Mouse (Mus musculus): Measurements from ENCODE around the gene Mt4. TPM values are rescaled to one million over a fixed set of nuclear protein-coding genes. Genes with fewer than 3 reads are reported as not detected.

Gene Mt4
- not detected in 2 replicates for polyA plus RNA-seq (2012; rRNA removed)

DNA sequence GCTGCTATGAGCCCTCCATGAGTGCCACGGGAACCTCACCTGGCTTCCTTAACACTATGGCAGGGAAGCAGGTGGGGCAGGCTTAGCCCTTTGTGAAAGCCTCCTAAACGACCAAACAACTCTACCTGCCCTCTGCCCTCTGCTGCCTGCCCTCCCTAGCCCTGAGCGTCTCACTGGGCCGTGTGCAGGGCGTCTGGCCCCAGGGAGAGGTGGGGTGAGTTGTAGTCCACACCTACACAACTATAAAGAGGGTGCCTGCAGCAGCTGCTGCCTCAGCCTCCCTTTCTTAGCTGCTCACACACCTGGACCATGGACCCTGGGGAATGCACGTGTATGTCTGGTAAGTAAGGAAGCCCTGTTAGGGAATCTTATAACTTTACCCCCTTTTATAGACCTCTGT lies at the start of gene Mt4:
Gene Mt4 (plus strand): TSS at position 265 of the 400 bp plus-strand sequence.
- no peak within 1 kb of the TSS for H3K27ac ChIP-seq (ENCODE audit: insufficient read depth, low read length)
- H3K36me3 ChIP-seq (ENCODE audit: control insufficient read depth, insufficient read depth, low read length), result no peaks in the 10 kb centered on the region
- no peaks in the 10 kb centered on the region for H3K4me1 ChIP-seq (ENCODE audit: control insufficient read depth, insufficient read depth, insufficient read length)
- H3K27me3 ChIP-seq (ENCODE audit: control insufficient read depth, insufficient read depth, low read length), result no peaks in the 10 kb centered on the region
- WGBS, result 57% methylated on average over 6 of the region's 6 CpGs
- H3K4me3 ChIP-seq (ENCODE audit: extremely low read depth, insufficient read depth, insufficient read length), result no peak within 1 kb of the TSS
- DNase-seq (ENCODE audit: low read depth in 1 of 2, low spot score in 2 of 2), result no peak
- TF ChIP-seq CTCF (IDR thresholded peaks at IDR 0.05; ENCODE audit: extremely low read depth, insufficient read depth, insufficient read length, insufficient replicate concordance), result no peak
- TF ChIP-seq POLR2A (IDR thresholded peaks at IDR 0.05; ENCODE audit: low read depth, low read length), result no peak

DNA sequence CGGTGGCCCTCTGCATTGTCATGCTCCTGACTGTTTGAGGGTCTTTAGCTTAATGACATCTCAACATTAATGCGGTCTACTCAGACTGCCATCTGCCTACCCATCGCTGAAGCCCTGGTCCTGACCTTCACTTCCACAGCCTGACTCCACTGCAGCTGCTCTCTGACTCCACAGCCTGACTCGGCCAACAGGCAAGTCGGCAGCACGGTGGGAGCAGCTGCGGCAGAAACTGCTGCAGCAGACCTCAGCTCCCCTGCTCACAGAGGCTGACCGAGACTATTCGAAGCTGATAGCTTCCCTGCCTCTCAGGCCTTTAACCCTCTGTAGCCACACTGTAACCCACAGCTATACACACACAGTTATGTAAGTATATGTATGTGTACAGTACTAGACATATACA lies 49.0 kb upstream of the Mt4 start:
- Histone ChIP-seq H3K36me3 (ENCODE audit: control insufficient read depth, insufficient read depth, low read length) (no peaks in the 10 kb centered on the region), H3K4me3 (ENCODE audit: extremely low read depth, insufficient read depth, insufficient read length) (no peak overlapping the region), H3K27me3 (ENCODE audit: control insufficient read depth, insufficient read depth, low read length) (no peaks in the 10 kb centered on the region), H3K4me1 (ENCODE audit: control insufficient read depth, insufficient read depth, insufficient read length) (no peaks in the 10 kb centered on the region; the same call in 1 of the 2 replicates), H3K27ac (ENCODE audit: insufficient read depth, low read length) (no peak overlapping the region)
- no peak for DNase-seq (ENCODE audit: low read depth in 1 of 2, low spot score in 2 of 2)
- TF ChIP-seq POLR2A (IDR thresholded peaks at IDR 0.05; ENCODE audit: low read depth, low read length), result no peak
- TF ChIP-seq CTCF (IDR thresholded peaks at IDR 0.05; ENCODE audit: extremely low read depth, insufficient read depth, insufficient read length, insufficient replicate concordance), result no peak
- 95% methylated on average over 9 of the region's 9 CpGs for WGBS

DNA sequence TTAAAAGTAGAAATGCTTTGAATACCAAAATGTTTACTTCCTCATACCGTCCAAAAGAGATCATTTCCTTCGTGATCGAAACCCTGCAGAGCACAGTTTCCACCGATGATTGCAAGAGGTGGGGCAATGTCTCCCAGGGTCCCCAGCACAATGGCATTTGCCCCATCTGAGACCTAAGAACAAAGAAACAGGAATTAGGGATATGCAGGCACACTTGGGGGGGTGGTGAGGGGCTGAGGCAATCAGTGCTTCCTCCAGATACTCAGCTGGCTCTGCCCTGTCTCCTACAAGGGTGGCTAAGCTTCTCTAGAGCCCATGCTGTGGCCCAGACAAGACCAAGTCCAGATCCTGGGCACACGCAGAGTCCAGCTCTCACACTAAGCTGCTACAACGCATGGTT lies 47.3 kb upstream of the Mt4 start:
- no peak for TF ChIP-seq CTCF (IDR thresholded peaks at IDR 0.05; ENCODE audit: extremely low read depth, insufficient read depth, insufficient read length, insufficient replicate concordance)
- TF ChIP-seq POLR2A (IDR thresholded peaks at IDR 0.05; ENCODE audit: low read depth, low read length), result no peak
- H3K4me3 ChIP-seq (ENCODE audit: extremely low read depth, insufficient read depth, insufficient read length), result no peak overlapping the region
- H3K36me3 ChIP-seq (ENCODE audit: control insufficient read depth, insufficient read depth, low read length), result no peaks in the 10 kb centered on the region
- H3K4me1 ChIP-seq (ENCODE audit: control insufficient read depth, insufficient read depth, insufficient read length), result no peaks in the 10 kb centered on the region; the same call in 1 of the 2 replicates
- DNase-seq (ENCODE audit: low read depth in 1 of 2, low spot score in 2 of 2), result no peak
- H3K27me3 ChIP-seq (ENCODE audit: control insufficient read depth, insufficient read depth, low read length), result no peaks in the 10 kb centered on the region
- WGBS, result 62% methylated on average over 6 of the region's 6 CpGs
- no peak overlapping the region for H3K27ac ChIP-seq (ENCODE audit: insufficient read depth, low read length)

DNA sequence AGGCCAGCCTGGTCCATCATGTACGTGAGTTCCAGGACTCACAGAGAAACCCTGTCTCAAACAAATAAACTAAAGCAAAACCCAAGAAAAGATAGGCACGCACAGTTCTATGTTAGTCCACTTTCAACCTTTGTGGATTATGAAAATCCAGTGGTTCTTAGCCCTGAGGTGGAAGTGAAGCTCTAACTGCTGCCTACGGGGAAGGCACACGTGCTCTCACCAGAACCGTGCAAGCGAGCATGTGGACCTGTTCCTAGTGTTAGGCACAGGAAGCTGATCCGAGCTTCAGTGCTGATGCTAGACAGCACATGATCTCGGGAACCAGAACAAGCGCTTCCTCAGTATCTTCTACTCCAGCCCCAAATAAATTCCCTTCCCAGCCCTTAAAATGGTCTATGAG lies 44.1 kb upstream of the Mt4 start:
- 83% methylated on average over 9 of the region's 9 CpGs for WGBS
- DNase-seq (ENCODE audit: low read depth in 1 of 2, low spot score in 2 of 2), result no peak
- TF ChIP-seq CTCF (IDR thresholded peaks at IDR 0.05; ENCODE audit: extremely low read depth, insufficient read depth, insufficient read length, insufficient replicate concordance) (no peak), POLR2A (IDR thresholded peaks at IDR 0.05; ENCODE audit: low read depth, low read length) (no peak)
- Histone ChIP-seq H3K4me1 (ENCODE audit: control insufficient read depth, insufficient read depth, insufficient read length) (peaks cover 2% of the 10 kb centered on the region; the same call in 1 of the 2 replicates), H3K27ac (ENCODE audit: insufficient read depth, low read length) (no peak overlapping the region), H3K36me3 (ENCODE audit: control insufficient read depth, insufficient read depth, low read length) (no peaks in the 10 kb centered on the region), H3K4me3 (ENCODE audit: extremely low read depth, insufficient read depth, insufficient read length) (no peak overlapping the region), H3K27me3 (ENCODE audit: control insufficient read depth, insufficient read depth, low read length) (no peaks in the 10 kb centered on the region)

DNA sequence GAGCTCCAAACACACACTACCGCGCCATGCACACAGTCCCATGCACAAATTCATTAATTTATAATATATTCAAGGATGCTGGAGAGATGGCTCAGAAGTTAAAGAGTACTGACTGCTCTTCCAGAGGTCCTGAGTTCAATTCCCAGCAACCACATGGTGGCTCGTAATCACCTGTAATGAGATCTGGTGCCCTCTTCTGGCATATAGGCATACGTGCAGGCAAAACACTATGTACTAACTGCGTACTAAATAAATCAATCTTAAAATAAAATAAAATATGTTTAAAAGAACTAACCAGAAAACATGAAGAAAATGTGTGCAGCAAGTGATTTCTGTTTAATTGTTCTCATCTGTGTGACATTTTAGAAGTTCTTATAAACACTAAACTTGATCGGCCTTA lies 42.7 kb upstream of the Mt4 start:
- H3K27ac ChIP-seq (ENCODE audit: insufficient read depth, low read length), result no peak overlapping the region
- 92% methylated on average over 6 of the region's 6 CpGs for WGBS
- no peak for DNase-seq (ENCODE audit: low read depth in 1 of 2, low spot score in 2 of 2)
- no peaks in the 10 kb centered on the region for H3K27me3 ChIP-seq (ENCODE audit: control insufficient read depth, insufficient read depth, low read length)
- no peak for TF ChIP-seq CTCF (IDR thresholded peaks at IDR 0.05; ENCODE audit: extremely low read depth, insufficient read depth, insufficient read length, insufficient replicate concordance)
- no peak for TF ChIP-seq POLR2A (IDR thresholded peaks at IDR 0.05; ENCODE audit: low read depth, low read length)
- H3K36me3 ChIP-seq (ENCODE audit: control insufficient read depth, insufficient read depth, low read length), result no peaks in the 10 kb centered on the region
- peaks cover 2% of the 10 kb centered on the region; the same call in 1 of the 2 replicates for H3K4me1 ChIP-seq (ENCODE audit: control insufficient read depth, insufficient read depth, insufficient read length)
- no peak overlapping the region for H3K4me3 ChIP-seq (ENCODE audit: extremely low read depth, insufficient read depth, insufficient read length)

DNA sequence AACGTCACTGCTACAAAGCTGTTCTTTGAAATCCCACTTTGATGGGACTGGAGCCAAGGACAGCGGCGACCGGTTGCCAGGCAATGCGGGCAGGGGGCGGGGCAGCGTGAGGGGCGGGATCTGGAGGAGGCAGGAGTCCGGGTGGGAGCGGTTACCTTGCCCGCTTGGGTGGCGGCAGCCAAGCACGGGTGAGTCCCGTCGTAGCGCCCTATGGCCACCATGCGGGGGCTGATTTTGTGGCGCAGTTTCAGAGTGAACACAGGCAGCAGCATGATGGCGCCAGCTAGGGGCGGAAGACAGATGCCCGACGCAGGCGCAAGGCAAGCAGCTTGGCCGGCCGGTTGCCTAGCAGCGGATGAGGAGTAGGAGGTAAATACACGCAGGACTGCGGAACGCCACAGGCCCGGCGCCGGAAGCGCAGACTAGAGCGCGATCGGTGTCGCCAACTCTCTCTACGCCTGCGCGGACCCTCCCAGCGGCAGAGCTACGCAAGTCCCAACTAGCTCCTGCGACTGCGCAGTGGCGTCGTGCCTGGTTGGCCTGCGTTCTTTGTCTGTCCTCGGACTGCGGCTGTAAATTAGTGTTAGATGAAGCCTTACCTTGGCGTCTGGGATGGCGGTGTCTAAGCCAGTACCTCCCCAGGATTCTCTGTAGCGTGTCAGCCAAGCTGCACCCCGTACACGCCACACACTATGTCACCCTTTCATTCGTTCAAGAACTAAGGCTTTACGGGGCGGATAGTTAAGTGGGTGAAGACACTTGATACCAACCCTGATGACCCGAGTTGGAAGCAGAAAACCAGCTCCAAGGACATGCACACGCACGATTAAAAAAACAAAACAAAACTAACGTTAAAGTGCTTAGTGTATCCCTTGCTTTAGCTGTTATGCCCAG lies 38.7 kb upstream of the Mt4 start, which contains the start of gene Bbs2:
Gene Bbs2 (minus strand): TSS at position 848 of the 894 bp plus-strand sequence.
- peaks cover 2% of the 10 kb centered on the region; the same call in 1 of the 2 replicates for H3K4me1 ChIP-seq (ENCODE audit: control insufficient read depth, insufficient read depth, insufficient read length)
- DNase-seq (ENCODE audit: low read depth in 1 of 2, low spot score in 2 of 2), result peak; percentile 99 to 100
- H3K36me3 ChIP-seq (ENCODE audit: control insufficient read depth, insufficient read depth, low read length), result no peaks in the 10 kb centered on the region
- H3K27ac ChIP-seq (ENCODE audit: insufficient read depth, low read length), result peak within 1 kb of the TSS; percentile 81
- H3K4me3 ChIP-seq (ENCODE audit: extremely low read depth, insufficient read depth, insufficient read length), result peak within 1 kb of the TSS; percentile 86
- TF ChIP-seq CTCF (IDR thresholded peaks at IDR 0.05; ENCODE audit: extremely low read depth, insufficient read depth, insufficient read length, insufficient replicate concordance), result no peak
- TF ChIP-seq POLR2A (IDR thresholded peaks at IDR 0.05; ENCODE audit: low read depth, low read length), result peak; percentile 92
- no peaks in the 10 kb centered on the region for H3K27me3 ChIP-seq (ENCODE audit: control insufficient read depth, insufficient read depth, low read length)
- 3% methylated on average over 61 of the region's 61 CpGs for WGBS

DNA sequence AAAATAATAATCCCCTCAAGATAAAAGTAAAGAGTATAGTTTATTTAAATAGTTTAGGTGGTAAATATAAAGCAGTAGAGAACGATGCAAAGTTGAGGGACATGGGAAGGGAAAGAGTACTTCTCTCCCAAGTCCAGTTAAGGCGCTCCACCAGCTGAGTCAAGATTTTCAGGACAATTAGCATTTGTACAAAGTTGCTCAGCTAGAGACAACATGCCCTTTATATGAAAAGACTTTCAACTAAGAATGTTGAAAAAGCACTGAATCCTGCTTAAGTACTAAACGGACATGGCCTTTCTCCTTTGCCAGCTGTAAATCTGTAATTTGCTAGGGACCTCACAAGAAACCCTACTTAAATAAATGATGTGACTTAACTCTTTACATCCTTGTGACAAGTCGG lies 38.0 kb upstream of the Mt4 start:
- Histone ChIP-seq H3K4me1 (ENCODE audit: control insufficient read depth, insufficient read depth, insufficient read length) (peaks cover 2% of the 10 kb centered on the region; the same call in 1 of the 2 replicates), H3K27ac (ENCODE audit: insufficient read depth, low read length) (no peak overlapping the region), H3K27me3 (ENCODE audit: control insufficient read depth, insufficient read depth, low read length) (no peaks in the 10 kb centered on the region), H3K36me3 (ENCODE audit: control insufficient read depth, insufficient read depth, low read length) (no peaks in the 10 kb centered on the region), H3K4me3 (ENCODE audit: extremely low read depth, insufficient read depth, insufficient read length) (no peak overlapping the region)
- 74% methylated on average over 4 of the region's 4 CpGs for WGBS
- DNase-seq (ENCODE audit: low read depth in 1 of 2, low spot score in 2 of 2), result no peak
- TF ChIP-seq POLR2A (IDR thresholded peaks at IDR 0.05; ENCODE audit: low read depth, low read length), result no peak
- TF ChIP-seq CTCF (IDR thresholded peaks at IDR 0.05; ENCODE audit: extremely low read depth, insufficient read depth, insufficient read length, insufficient replicate concordance), result no peak
